Mouse (Mus musculus): ENCODE measurements around the gene 1700003F12Rik.

GRCm38 (mm10) chr2:154572996-154573395 lies 26.1 kb downstream of the 1700003F12Rik start:
- no peak for TF ChIP-seq CTCF (conservative IDR thresholded peaks at IDR 0.05; ENCODE audit: insufficient read depth, insufficient read length, low read depth, low read length)
- TF ChIP-seq POLR2A (IDR thresholded peaks at IDR 0.05; ENCODE audit: low read depth, low read length): no peak
